Mouse (Mus musculus) c-Kit-positive CD71-negative TER-119-negative erythroid progenitor cells, embryonic 14.5 days (primary cell): ENCODE data around the gene Rdh13.
A peak's percentile ranks its signal among the peaks of the same experiment; 100 is the strongest.
"Not testable (repeated sequence)": the region's sequence is repeated elsewhere in the genome, so short reads cannot be mapped to it uniquely, and the experiment has no call there.

Source experiments
- DNase-seq: peaks from one replicate; pipeline ENCODE4 v3.0.0-alpha.2; 2013; ENCODE audit warnings: low read depth

Rdh13 gene

DNA sequence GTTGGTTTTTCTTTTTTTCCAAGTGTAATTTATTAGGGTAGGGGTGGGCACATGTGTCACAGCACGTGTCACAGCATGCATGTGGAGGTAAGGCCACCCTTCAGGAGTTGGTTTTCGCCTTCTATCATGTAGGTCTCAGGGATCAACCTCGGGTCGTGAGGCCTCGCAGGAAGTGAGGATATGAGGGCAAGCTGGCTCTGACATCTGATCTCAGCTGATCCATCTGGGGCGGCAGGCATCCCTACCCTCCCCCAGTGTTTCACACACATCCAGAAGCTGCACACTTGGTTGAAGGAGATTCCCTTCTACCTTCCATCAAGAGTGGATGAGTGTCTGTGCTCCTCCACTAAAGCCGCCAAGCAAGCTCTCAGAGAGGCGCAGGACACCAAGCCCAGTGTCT, 13.4 kb downstream of the Rdh13 start:
- DNase-seq, result no peak

DNA sequence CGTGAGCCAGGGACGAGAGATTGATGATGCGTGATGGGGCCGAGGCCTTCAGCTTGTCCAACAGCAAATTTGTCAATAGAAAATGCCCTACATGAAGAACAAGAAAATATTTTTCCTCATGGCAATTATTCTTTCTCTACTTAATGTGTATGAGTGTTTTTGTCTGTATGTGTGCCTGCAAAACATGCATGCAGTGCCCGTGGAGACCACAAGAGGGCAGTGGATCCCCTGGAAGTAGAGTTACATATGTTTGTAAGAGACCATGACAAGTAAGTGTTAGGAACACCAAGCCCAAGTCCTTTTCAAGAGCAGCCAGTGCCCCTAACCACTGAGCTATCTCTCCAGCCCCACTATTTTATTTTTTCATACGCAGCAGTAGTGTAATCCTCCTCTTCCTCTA, 13.9 kb downstream of the Rdh13 start:
- DNase-seq, result peak; percentile 56

DNA sequence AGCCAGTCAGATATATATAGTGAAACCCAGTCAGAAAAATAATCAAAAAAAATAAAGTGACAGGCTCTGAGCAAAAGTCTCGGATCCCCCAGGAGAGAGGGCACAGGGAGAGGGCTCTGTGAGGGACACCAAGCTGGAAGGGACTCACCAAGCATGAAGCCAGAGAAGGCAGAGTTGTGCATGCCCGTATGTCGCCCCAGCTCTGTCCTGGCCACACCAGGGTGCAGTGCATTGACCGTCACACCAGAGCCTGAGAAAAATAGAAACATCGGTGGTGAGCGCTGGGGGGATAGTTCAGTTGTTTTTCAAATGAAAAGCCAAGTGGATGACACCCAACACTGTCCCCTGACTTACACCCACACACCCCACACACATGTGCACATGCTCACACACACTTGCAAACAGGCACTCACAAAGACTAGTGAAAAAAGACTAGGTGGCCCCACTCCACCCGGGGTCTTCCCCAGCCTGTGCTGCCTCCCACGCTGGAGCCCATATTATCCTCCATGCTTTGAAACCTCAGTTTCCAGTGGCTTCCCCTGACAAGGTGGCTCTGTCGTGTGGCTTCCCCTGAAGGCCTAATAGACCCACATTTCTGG, 15.1 kb downstream of the Rdh13 start:
- no peak for DNase-seq

DNA sequence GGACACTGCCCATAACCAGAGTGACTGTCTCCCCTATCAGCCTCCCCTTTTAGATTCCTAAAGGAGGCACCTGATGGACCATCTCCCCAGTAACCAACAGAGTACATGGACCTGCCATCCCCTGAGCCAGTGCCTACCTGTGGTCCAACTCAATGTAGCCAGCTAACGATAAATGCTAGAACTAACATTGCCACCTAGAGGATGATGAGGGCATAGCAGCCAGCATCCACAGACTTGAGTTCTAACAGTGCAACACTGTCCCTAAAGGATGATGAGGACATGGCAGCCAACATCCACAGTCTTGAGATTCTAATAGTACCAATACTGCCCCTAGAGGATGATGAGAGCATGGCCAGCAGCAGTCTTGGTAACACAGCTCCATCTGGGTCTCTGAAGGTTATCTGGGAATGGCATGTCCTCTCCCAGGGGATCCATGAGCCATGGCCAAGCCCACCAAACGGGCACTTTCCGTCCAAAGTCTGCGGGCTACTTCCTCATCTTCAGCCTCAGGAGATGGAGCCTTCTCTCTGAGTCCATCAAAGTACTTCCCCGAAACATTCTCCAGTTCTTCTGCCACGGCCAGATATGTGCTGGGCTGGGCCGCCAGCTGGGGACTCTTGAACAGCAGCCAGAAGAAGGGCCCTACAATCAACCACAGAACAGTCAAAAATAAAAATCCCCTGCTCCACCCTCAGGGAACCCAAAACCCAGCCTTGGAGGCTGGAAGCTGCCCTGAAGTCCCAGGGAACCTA, 18.1 kb downstream of the Rdh13 start:
- DNase-seq, result peak; percentile 96

DNA sequence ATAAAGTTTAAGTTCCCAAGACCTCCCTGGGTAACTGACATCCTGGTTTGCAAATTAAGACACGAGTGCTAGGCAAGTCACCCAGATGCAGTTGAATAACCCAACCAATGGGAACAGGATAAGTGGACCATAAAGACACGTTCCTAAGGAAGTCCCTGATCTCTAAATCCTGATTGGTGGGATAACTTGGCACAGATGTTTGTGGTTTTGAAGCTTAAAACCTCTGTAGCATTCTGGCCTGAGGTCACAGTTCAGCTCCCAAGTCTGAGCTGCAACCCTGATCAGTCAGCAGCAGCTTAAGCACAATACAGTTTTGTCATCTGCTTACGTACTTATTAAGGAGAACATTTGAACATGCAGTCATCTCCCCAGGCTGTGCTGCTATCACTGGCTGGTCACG, 25.2 kb downstream of the Rdh13 start:
- no peak for DNase-seq

DNA sequence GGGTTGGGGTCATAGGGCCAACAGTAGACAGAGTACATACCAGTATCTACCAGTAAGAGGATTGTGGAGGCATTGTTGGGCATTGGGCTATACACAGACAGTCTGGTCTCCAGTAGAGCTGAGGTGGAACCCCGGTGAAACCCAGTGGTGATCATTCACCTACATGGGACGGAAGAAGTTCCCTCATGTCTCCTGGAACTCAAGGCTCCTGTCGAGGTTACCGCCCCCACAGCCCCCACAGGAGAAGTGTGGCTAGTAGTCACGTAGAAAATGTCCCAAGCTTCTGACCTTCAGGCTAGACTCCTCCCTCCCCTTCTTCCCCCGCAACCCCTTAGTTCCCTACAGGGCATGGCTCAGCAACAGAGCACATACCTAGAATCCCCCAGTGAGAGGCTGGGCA, 25.8 kb downstream of the Rdh13 start:
- DNase-seq, result no peak

DNA sequence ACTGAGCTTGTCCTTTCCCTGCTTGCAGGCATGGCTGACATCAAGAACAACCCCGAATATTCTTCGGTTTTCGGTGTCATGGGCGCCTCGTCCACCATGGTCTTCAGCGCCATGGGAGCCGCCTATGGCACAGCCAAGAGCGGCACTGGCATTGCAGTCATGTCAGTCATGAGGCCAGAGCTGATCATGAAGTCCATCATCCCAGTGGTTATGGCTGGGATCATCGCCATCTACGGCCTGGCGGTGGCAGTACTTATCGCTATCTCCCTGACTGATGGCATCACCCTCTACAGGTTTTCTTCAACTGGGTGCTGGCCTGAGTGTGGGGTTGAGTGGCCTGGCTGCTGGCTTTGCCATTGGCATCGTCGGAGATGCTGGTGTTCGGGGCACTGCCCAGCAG, 33.0 kb downstream of the Rdh13 start:
- not testable (repeated sequence) for DNase-seq

DNA sequence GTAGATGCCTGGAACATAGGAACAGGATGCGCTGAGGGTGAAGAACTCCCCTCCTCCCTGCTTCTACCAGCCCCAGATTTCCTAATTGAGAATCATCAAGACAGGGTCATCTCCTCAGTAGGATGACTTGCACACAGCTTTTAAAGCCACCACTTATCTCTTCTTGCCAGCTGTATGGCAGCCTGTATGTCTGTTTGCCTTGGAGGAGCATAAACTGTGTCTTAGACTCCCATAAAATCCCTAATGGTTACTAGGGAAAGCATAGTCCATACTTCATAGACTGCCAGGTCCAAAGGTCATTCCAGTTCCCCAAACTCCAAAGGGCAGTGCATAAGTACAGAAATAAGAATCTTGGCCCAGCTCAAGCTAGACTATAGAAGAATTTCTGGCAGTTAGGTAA, 47.7 kb downstream of the Rdh13 start, which contains the start of gene Gp6:
Gene Gp6 (minus strand): TSS at position 15 of the 400 bp plus-strand sequence.
- no peak for DNase-seq
